Mouse (Mus musculus): ENCODE measurements around the gene Rufy3.

DNA sequence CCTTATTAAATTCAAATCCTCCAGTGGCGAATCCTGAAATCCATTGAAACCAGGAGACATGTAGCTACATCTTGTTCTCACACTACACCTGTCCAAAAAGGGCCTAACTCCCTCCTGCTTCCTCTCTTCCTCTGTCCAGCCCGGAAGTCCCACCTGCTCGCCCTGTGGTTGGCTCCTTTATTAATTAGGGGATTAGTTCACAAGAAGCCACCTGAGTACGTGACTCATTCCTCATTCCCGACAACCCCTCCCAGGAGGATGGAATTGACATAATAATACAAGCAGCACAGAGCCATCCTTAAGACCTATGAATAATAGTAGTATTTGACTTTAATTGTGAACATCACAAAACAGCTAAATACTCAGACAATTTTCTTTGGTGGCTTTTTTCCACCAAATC lies 69.2 kb downstream of the Rufy3 start:
- TF ChIP-seq CTCF (conservative IDR thresholded peaks at IDR 0.05; ENCODE audit: low read length) (no peak), POU5F1 (IDR thresholded peaks at IDR 0.05; ENCODE audit: borderline replicate concordance, low read length) (no peak)
